Mouse (Mus musculus): ENCODE results near the gene Lyve1.

- no peak for TF ChIP-seq POLR2A (IDR thresholded peaks at IDR 0.05; ENCODE audit: insufficient read depth, low read depth, low read length)
- no peak for TF ChIP-seq CTCF (IDR thresholded peaks at IDR 0.05; ENCODE audit: insufficient read depth, low read depth, low read length)
These were observed 2.0 kb upstream of the Lyve1 start for GRCm38 (mm10) chr7:110865038-110865437.
